Mouse (Mus musculus) megakaryocyte, embryonic 14.5 days (primary cell): ENCODE data around the gene Slc12a3.

Experiments used
- FLI1 ChIP-seq: IDR thresholded peaks from 2 replicates; pipeline ENCODE4 v1.6.1; 2012; ENCODE audit warnings: low read length, inconsistent platforms, mixed read lengths
- GATA1 ChIP-seq: IDR thresholded peaks from 3 replicates; pipeline ENCODE4 v1.6.1; 2012; ENCODE audit warnings: mixed read lengths, low read length, inconsistent platforms, borderline replicate concordance

- TF ChIP-seq GATA1 (no peak), FLI1 (no peak)
Observed at GRCm38 (mm10) chr8:94392147-94392546, 63.1 kb downstream of the Slc12a3 start.
